Mouse (Mus musculus): ENCODE data around the gene Sephs2. TPM values are rescaled to one million over a fixed set of nuclear protein-coding genes. Genes with fewer than 3 reads are reported as not detected.

Gene Sephs2
- polyA plus RNA-seq, 1 experiment, result 41.4 TPM

- Histone ChIP-seq H3K27me3 (ENCODE audit: control insufficient read depth, insufficient read depth, insufficient read length) (peaks cover 24% of the 10 kb centered on the region), H3K36me3 (ENCODE audit: control insufficient read depth, insufficient read depth) (no peaks in the 10 kb centered on the region), H3K4me3 (ENCODE audit: insufficient read depth, poor library complexity, severe bottlenecking) (no peak overlapping the region), H3ac (ENCODE audit: control insufficient read depth, insufficient read length, low read depth) (no peak overlapping the region), H3K79me2 (ENCODE audit: control insufficient read depth, insufficient read depth) (no peaks in the 10 kb centered on the region), H3K79me3 (ENCODE audit: low read depth) (no peaks in the 10 kb centered on the region)
- no peak for TF ChIP-seq CTCF (IDR thresholded peaks at IDR 0.05; ENCODE audit: control insufficient read depth, insufficient read depth, insufficient read length)
- no peak for TF ChIP-seq CEBPB (IDR thresholded peaks at IDR 0.05; ENCODE audit: low read depth)
- TF ChIP-seq USF1 (IDR thresholded peaks at IDR 0.05; ENCODE audit: low read depth), result no peak
- TF ChIP-seq FOSL1 (IDR thresholded peaks at IDR 0.05; ENCODE audit: insufficient read depth, low read length, poor library complexity, severe bottlenecking), result no peak
- no peak for TF ChIP-seq MYOG (IDR thresholded peaks at IDR 0.05; ENCODE audit: control insufficient read depth, extremely low read depth, insufficient read length)
- no peak for TF ChIP-seq MYOD1 (IDR thresholded peaks at IDR 0.05; ENCODE audit: control insufficient read depth, insufficient read length, low read depth)
- TF ChIP-seq MAX (IDR thresholded peaks at IDR 0.05), result no peak
Measured at GRCm38 (mm10) chr7:127290142-127290541, 16.3 kb upstream of the Sephs2 start.

- Histone ChIP-seq H3K79me2 (ENCODE audit: control insufficient read depth, insufficient read depth) (no peaks in the 10 kb centered on the region), H3K4me3 (ENCODE audit: insufficient read depth, poor library complexity, severe bottlenecking) (no peak overlapping the region), H3K27me3 (ENCODE audit: control insufficient read depth, insufficient read depth, insufficient read length) (peaks cover 27% of the 10 kb centered on the region), H3K79me3 (ENCODE audit: low read depth) (no peaks in the 10 kb centered on the region), H3ac (ENCODE audit: control insufficient read depth, insufficient read length, low read depth) (no peak overlapping the region), H3K36me3 (ENCODE audit: control insufficient read depth, insufficient read depth) (no peaks in the 10 kb centered on the region)
- TF ChIP-seq FOSL1 (IDR thresholded peaks at IDR 0.05; ENCODE audit: insufficient read depth, low read length, poor library complexity, severe bottlenecking), result no peak
- no peak for TF ChIP-seq MAX (IDR thresholded peaks at IDR 0.05)
- TF ChIP-seq MYOG (IDR thresholded peaks at IDR 0.05; ENCODE audit: control insufficient read depth, extremely low read depth, insufficient read length), result no peak
- no peak for TF ChIP-seq CEBPB (IDR thresholded peaks at IDR 0.05; ENCODE audit: low read depth)
- TF ChIP-seq USF1 (IDR thresholded peaks at IDR 0.05; ENCODE audit: low read depth), result no peak
- no peak for TF ChIP-seq MYOD1 (IDR thresholded peaks at IDR 0.05; ENCODE audit: control insufficient read depth, insufficient read length, low read depth)
Measured at GRCm38 (mm10) chr7:127289306-127289705, 15.5 kb upstream of the Sephs2 start.

GRCm38 (mm10) chr7:127287940-127288339 is 14.1 kb upstream of the Sephs2 start:
- H3K79me3 ChIP-seq (ENCODE audit: low read depth), result no peaks in the 10 kb centered on the region
- TF ChIP-seq MAX (IDR thresholded peaks at IDR 0.05) (no peak), USF1 (IDR thresholded peaks at IDR 0.05; ENCODE audit: low read depth) (no peak), MYOG (IDR thresholded peaks at IDR 0.05; ENCODE audit: control insufficient read depth, extremely low read depth, insufficient read length) (no peak), FOSL1 (IDR thresholded peaks at IDR 0.05; ENCODE audit: insufficient read depth, low read length, poor library complexity, severe bottlenecking) (no peak), MYOD1 (IDR thresholded peaks at IDR 0.05; ENCODE audit: control insufficient read depth, insufficient read length, low read depth) (no peak), CTCF (IDR thresholded peaks at IDR 0.05; ENCODE audit: control insufficient read depth, insufficient read depth, insufficient read length) (no peak), CEBPB (IDR thresholded peaks at IDR 0.05; ENCODE audit: low read depth) (no peak)
- no peaks in the 10 kb centered on the region for H3K79me2 ChIP-seq (ENCODE audit: control insufficient read depth, insufficient read depth)
- H3K27me3 ChIP-seq (ENCODE audit: control insufficient read depth, insufficient read depth, insufficient read length), result peaks cover 33% of the 10 kb centered on the region
- no peak overlapping the region for H3ac ChIP-seq (ENCODE audit: control insufficient read depth, insufficient read length, low read depth)
- H3K4me3 ChIP-seq (ENCODE audit: insufficient read depth, poor library complexity, severe bottlenecking), result no peak overlapping the region
- H3K36me3 ChIP-seq (ENCODE audit: control insufficient read depth, insufficient read depth), result no peaks in the 10 kb centered on the region

DNA sequence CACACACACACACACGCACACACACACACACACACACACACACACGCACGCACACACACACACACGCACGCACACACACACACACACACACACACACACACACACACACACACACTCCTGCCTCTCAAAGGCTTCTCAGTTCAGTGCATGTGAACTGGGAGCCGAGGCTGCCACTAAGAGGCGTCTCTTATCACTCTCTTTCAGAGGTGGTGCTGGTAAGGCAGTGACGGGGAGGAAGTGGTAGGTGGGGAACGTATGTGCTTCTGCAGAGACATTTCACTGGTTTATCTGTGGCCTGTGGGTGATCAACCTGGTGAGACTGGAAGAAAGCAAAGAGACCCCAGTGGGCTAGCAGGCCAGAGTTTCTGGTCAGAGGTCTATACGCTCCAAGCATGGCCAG is 11.3 kb upstream of the Sephs2 start:
- H3K4me3 ChIP-seq (ENCODE audit: insufficient read depth, poor library complexity, severe bottlenecking), result no peak overlapping the region
- no peak overlapping the region for H3ac ChIP-seq (ENCODE audit: control insufficient read depth, insufficient read length, low read depth)
- H3K36me3 ChIP-seq (ENCODE audit: control insufficient read depth, insufficient read depth), result no peaks in the 10 kb centered on the region
- no peaks in the 10 kb centered on the region for H3K79me2 ChIP-seq (ENCODE audit: control insufficient read depth, insufficient read depth)
- H3K27me3 ChIP-seq (ENCODE audit: control insufficient read depth, insufficient read depth, insufficient read length), result peaks cover 18% of the 10 kb centered on the region
- TF ChIP-seq MAX (IDR thresholded peaks at IDR 0.05) (no peak), MYOG (IDR thresholded peaks at IDR 0.05; ENCODE audit: control insufficient read depth, extremely low read depth, insufficient read length) (no peak), FOSL1 (IDR thresholded peaks at IDR 0.05; ENCODE audit: insufficient read depth, low read length, poor library complexity, severe bottlenecking) (no peak), CEBPB (IDR thresholded peaks at IDR 0.05; ENCODE audit: low read depth) (no peak), USF1 (IDR thresholded peaks at IDR 0.05; ENCODE audit: low read depth) (no peak), CTCF (IDR thresholded peaks at IDR 0.05; ENCODE audit: control insufficient read depth, insufficient read depth, insufficient read length) (no peak), MYOD1 (IDR thresholded peaks at IDR 0.05; ENCODE audit: control insufficient read depth, insufficient read length, low read depth) (no peak)
- no peaks in the 10 kb centered on the region for H3K79me3 ChIP-seq (ENCODE audit: low read depth)

- no peak for TF ChIP-seq MAX (IDR thresholded peaks at IDR 0.05)
- TF ChIP-seq FOSL1 (IDR thresholded peaks at IDR 0.05; ENCODE audit: insufficient read depth, low read length, poor library complexity, severe bottlenecking), result no peak
- TF ChIP-seq CTCF (IDR thresholded peaks at IDR 0.05; ENCODE audit: control insufficient read depth, insufficient read depth, insufficient read length), result no peak
- no peak for TF ChIP-seq CEBPB (IDR thresholded peaks at IDR 0.05; ENCODE audit: low read depth)
- TF ChIP-seq MYOG (IDR thresholded peaks at IDR 0.05; ENCODE audit: control insufficient read depth, extremely low read depth, insufficient read length), result no peak
- no peak for TF ChIP-seq MYOD1 (IDR thresholded peaks at IDR 0.05; ENCODE audit: control insufficient read depth, insufficient read length, low read depth)
- no peak for TF ChIP-seq USF1 (IDR thresholded peaks at IDR 0.05; ENCODE audit: low read depth)
- no peaks in the 10 kb centered on the region for H3K79me2 ChIP-seq (ENCODE audit: control insufficient read depth, insufficient read depth)
- no peak overlapping the region for H3ac ChIP-seq (ENCODE audit: control insufficient read depth, insufficient read length, low read depth)
- H3K36me3 ChIP-seq (ENCODE audit: control insufficient read depth, insufficient read depth), result no peaks in the 10 kb centered on the region
- H3K27me3 ChIP-seq (ENCODE audit: control insufficient read depth, insufficient read depth, insufficient read length), result peaks cover 16% of the 10 kb centered on the region
- H3K4me3 ChIP-seq (ENCODE audit: insufficient read depth, poor library complexity, severe bottlenecking), result no peak overlapping the region
- H3K79me3 ChIP-seq (ENCODE audit: low read depth), result no peaks in the 10 kb centered on the region
Measured at GRCm38 (mm10) chr7:127282190-127282589, 8.3 kb upstream of the Sephs2 start.

GRCm38 (mm10) chr7:127281114-127281513 is 7.3 kb upstream of the Sephs2 start:
- Histone ChIP-seq H3K36me3 (ENCODE audit: control insufficient read depth, insufficient read depth) (no peaks in the 10 kb centered on the region), H3ac (ENCODE audit: control insufficient read depth, insufficient read length, low read depth) (no peak overlapping the region), H3K79me3 (ENCODE audit: low read depth) (no peaks in the 10 kb centered on the region), H3K79me2 (ENCODE audit: control insufficient read depth, insufficient read depth) (no peaks in the 10 kb centered on the region), H3K4me3 (ENCODE audit: insufficient read depth, poor library complexity, severe bottlenecking) (no peak overlapping the region), H3K27me3 (ENCODE audit: control insufficient read depth, insufficient read depth, insufficient read length) (peaks cover 14% of the 10 kb centered on the region)
- TF ChIP-seq MYOG (IDR thresholded peaks at IDR 0.05; ENCODE audit: control insufficient read depth, extremely low read depth, insufficient read length), result no peak
- no peak for TF ChIP-seq CTCF (IDR thresholded peaks at IDR 0.05; ENCODE audit: control insufficient read depth, insufficient read depth, insufficient read length)
- TF ChIP-seq FOSL1 (IDR thresholded peaks at IDR 0.05; ENCODE audit: insufficient read depth, low read length, poor library complexity, severe bottlenecking), result no peak
- TF ChIP-seq MAX (IDR thresholded peaks at IDR 0.05), result no peak
- no peak for TF ChIP-seq USF1 (IDR thresholded peaks at IDR 0.05; ENCODE audit: low read depth)
- no peak for TF ChIP-seq CEBPB (IDR thresholded peaks at IDR 0.05; ENCODE audit: low read depth)
- no peak for TF ChIP-seq MYOD1 (IDR thresholded peaks at IDR 0.05; ENCODE audit: control insufficient read depth, insufficient read length, low read depth)

Data from C2C12 (cell line).